Mouse (Mus musculus): ENCODE measurements around the gene Traip. TPM values are rescaled to one million over a fixed set of nuclear protein-coding genes. Genes with fewer than 3 reads are reported as not detected.

The Traip gene
- polyA plus RNA-seq, 1 experiment from 2014 or later = 4.8 TPM

GRCm38 (mm10) chr9:107994464-107994863, 44.5 kb downstream of the Traip start:
- Histone ChIP-seq H3K4me3 (ENCODE audit: low read depth, low read length) (no peak overlapping the region), H3K27ac (replicated peaks) (no peak overlapping the region), H3K4me2 (replicated peaks; ENCODE audit: low read depth) (no peak overlapping the region), H3K27me3 (ENCODE audit: control insufficient read depth, insufficient read depth, low read length) (no peaks in the 10 kb centered on the region), H3K9ac (ENCODE audit: low read length) (no peak overlapping the region), H3K36me3 (ENCODE audit: control insufficient read depth, insufficient read depth, low read length) (no peaks in the 10 kb centered on the region), H3K9me3 (ENCODE audit: control insufficient read depth, low read length) (no peaks in the 10 kb centered on the region), H3K4me1 (replicated peaks; ENCODE audit: control insufficient read depth, insufficient read depth) (no peaks in the 10 kb centered on the region)
- DNase-seq (ENCODE audit: low spot score) = no peak
- TF ChIP-seq CTCF (IDR thresholded peaks at IDR 0.05; ENCODE audit: low read depth) = no peak
- TF ChIP-seq EP300 (optimal IDR thresholded peaks at IDR 0.05) = no peak
- no peak for ATAC-seq (ENCODE audit: low FRiP score, low TSS enrichment)
- 45% methylated on average over 2 of the region's 2 CpGs for WGBS

GRCm38 (mm10) chr9:107995513-107995912, 45.6 kb downstream of the Traip start:
- Histone ChIP-seq H3K4me3 (ENCODE audit: low read depth, low read length) (no peak overlapping the region), H3K4me1 (replicated peaks; ENCODE audit: control insufficient read depth, insufficient read depth) (no peaks in the 10 kb centered on the region), H3K4me2 (replicated peaks; ENCODE audit: low read depth) (no peak overlapping the region), H3K27me3 (ENCODE audit: control insufficient read depth, insufficient read depth, low read length) (no peaks in the 10 kb centered on the region), H3K36me3 (ENCODE audit: control insufficient read depth, insufficient read depth, low read length) (no peaks in the 10 kb centered on the region), H3K9ac (ENCODE audit: low read length) (no peak overlapping the region), H3K27ac (replicated peaks) (no peak overlapping the region), H3K9me3 (ENCODE audit: control insufficient read depth, low read length) (no peaks in the 10 kb centered on the region)
- WGBS = 93% methylated on average over 21 of the region's 21 CpGs
- TF ChIP-seq CTCF (IDR thresholded peaks at IDR 0.05; ENCODE audit: low read depth) (no peak), EP300 (optimal IDR thresholded peaks at IDR 0.05) (no peak)
- ATAC-seq (ENCODE audit: low FRiP score, low TSS enrichment) (no peak), DNase-seq (ENCODE audit: low spot score) (no peak)

GRCm38 (mm10) chr9:107996049-107996448, 46.1 kb downstream of the Traip start, which contains the start of gene Gm20662:
Gene Gm20662 (plus strand): TSS chr9:107996349.
- Histone ChIP-seq H3K4me1 (replicated peaks; ENCODE audit: control insufficient read depth, insufficient read depth) (no peaks in the 10 kb centered on the region), H3K27me3 (ENCODE audit: control insufficient read depth, insufficient read depth, low read length) (no peaks in the 10 kb centered on the region), H3K4me3 (ENCODE audit: low read depth, low read length) (no peak within 1 kb of the TSS), H3K4me2 (replicated peaks; ENCODE audit: low read depth) (no peak within 1 kb of the TSS), H3K36me3 (ENCODE audit: control insufficient read depth, insufficient read depth, low read length) (no peaks in the 10 kb centered on the region), H3K27ac (replicated peaks) (no peak within 1 kb of the TSS), H3K9ac (ENCODE audit: low read length) (no peak within 1 kb of the TSS), H3K9me3 (ENCODE audit: control insufficient read depth, low read length) (no peaks in the 10 kb centered on the region)
- DNase-seq (ENCODE audit: low spot score) (no peak), ATAC-seq (ENCODE audit: low FRiP score, low TSS enrichment) (no peak)
- 91% methylated on average over 5 of the region's 5 CpGs for WGBS
- TF ChIP-seq CTCF (IDR thresholded peaks at IDR 0.05; ENCODE audit: low read depth) (no peak), EP300 (optimal IDR thresholded peaks at IDR 0.05) (no peak)

GRCm38 (mm10) chr9:108001922-108002770, 52.2 kb downstream of the Traip start, which contains the start of gene Ip6k1:
Gene Ip6k1 (plus strand): TSS chr9:108002501.
- no peaks in the 10 kb centered on the region for H3K36me3 ChIP-seq (ENCODE audit: control insufficient read depth, insufficient read depth, low read length)
- peak within 1 kb of the TSS; percentile 80 for H3K4me2 ChIP-seq (replicated peaks; ENCODE audit: low read depth)
- H3K4me1 ChIP-seq (replicated peaks; ENCODE audit: control insufficient read depth, insufficient read depth) = no peaks in the 10 kb centered on the region; the same call in 1 of the 2 replicates
- peak within 1 kb of the TSS; percentile 99 for H3K9ac ChIP-seq (ENCODE audit: low read length)
- TF ChIP-seq EP300 (optimal IDR thresholded peaks at IDR 0.05) (no peak), CTCF (IDR thresholded peaks at IDR 0.05; ENCODE audit: low read depth) (no peak)
- H3K27me3 ChIP-seq (ENCODE audit: control insufficient read depth, insufficient read depth, low read length) = no peaks in the 10 kb centered on the region
- H3K4me3 ChIP-seq (ENCODE audit: low read depth, low read length) = peak within 1 kb of the TSS; percentile 100
- WGBS = under 1% methylated on average over 47 of the region's 51 CpGs
- ATAC-seq (ENCODE audit: low FRiP score, low TSS enrichment) (peak; percentile 99), DNase-seq (ENCODE audit: low spot score) (peak; percentile 100)
- H3K9me3 ChIP-seq (ENCODE audit: control insufficient read depth, low read length) = no peaks in the 10 kb centered on the region
- peak within 1 kb of the TSS; percentile 98 for H3K27ac ChIP-seq (replicated peaks)

- Histone ChIP-seq H3K4me3 (ENCODE audit: low read depth, low read length) (peak overlapping the region; percentile 100), H3K27me3 (ENCODE audit: control insufficient read depth, insufficient read depth, low read length) (no peaks in the 10 kb centered on the region), H3K9ac (ENCODE audit: low read length) (peak overlapping the region; percentile 99), H3K27ac (replicated peaks) (peak overlapping the region; percentile 98), H3K36me3 (ENCODE audit: control insufficient read depth, insufficient read depth, low read length) (no peaks in the 10 kb centered on the region), H3K9me3 (ENCODE audit: control insufficient read depth, low read length) (no peaks in the 10 kb centered on the region), H3K4me1 (replicated peaks; ENCODE audit: control insufficient read depth, insufficient read depth) (no peaks in the 10 kb centered on the region; the same call in 1 of the 2 replicates), H3K4me2 (replicated peaks; ENCODE audit: low read depth) (peak overlapping the region; percentile 79)
- TF ChIP-seq CTCF (IDR thresholded peaks at IDR 0.05; ENCODE audit: low read depth) (no peak), EP300 (optimal IDR thresholded peaks at IDR 0.05) (no peak)
- no peak for ATAC-seq (ENCODE audit: low FRiP score, low TSS enrichment)
- under 1% methylated on average over 50 of the region's 50 CpGs for WGBS
- no peak for DNase-seq (ENCODE audit: low spot score)
Observed at GRCm38 (mm10) chr9:108002778-108003530, 53.0 kb downstream of the Traip start.

Measured in stomach, postnatal 0 days (tissue).